Mouse (Mus musculus) kidney, embryonic 16.5 days (tissue): ENCODE measurements around the gene Pde4b. TPM values are rescaled to one million over a fixed set of nuclear protein-coding genes. Genes with fewer than 3 reads are reported as not detected.

Experiments used
- ATAC-seq: fragments of 200-750 bp; cut with Nextera tagmentation; 2 replicates; pipeline ENCODE4 v1.8.0; 2017; ENCODE audit warnings: moderate TSS enrichment; ENCODE audit not compliant: low FRiP score, low TSS enrichment
- H3K27ac ChIP-seq: fragments of 300-500 bp; sonication (generic); 2 replicates; pipeline ENCODE4 v1.5.1; 2014; ENCODE audit warnings: low read length
- H3K27me3 ChIP-seq: fragments of 300-500 bp; sonication (generic); 2 replicates; pipeline ENCODE4 v1.6.1; 2014; ENCODE audit warnings: low read length, control low read depth, mixed read lengths; ENCODE audit not compliant: insufficient read depth
- H3K36me3 ChIP-seq: fragments of 300-500 bp; sonication (generic); 2 replicates; pipeline ENCODE4 v1.6.1; 2014; ENCODE audit warnings: low read length, control low read depth, mixed read lengths; ENCODE audit not compliant: insufficient read depth
- H3K4me1 ChIP-seq: fragments of 300-500 bp; sonication (generic); 2 replicates; pipeline ENCODE4 v1.6.1; 2014; ENCODE audit warnings: low read length, control low read depth, mixed read lengths; ENCODE audit not compliant: insufficient read depth
- H3K4me2 ChIP-seq: fragments of 300-500 bp; sonication (generic); replicated peaks from 2 replicates; pipeline ENCODE4 v1.6.1; 2014; ENCODE audit warnings: low read depth, low read length
- H3K4me3 ChIP-seq: fragments of 300-500 bp; sonication (generic); 2 replicates; pipeline ENCODE4 v1.5.1; 2014; ENCODE audit warnings: mild to moderate bottlenecking, low read length
- H3K9ac ChIP-seq: fragments of 300-500 bp; sonication (generic); replicated peaks from 2 replicates; pipeline ENCODE4 v1.6.1; 2014; ENCODE audit warnings: low read length
- H3K9me3 ChIP-seq: fragments of 300-500 bp; sonication (generic); 2 replicates; pipeline ENCODE4 v1.6.1; 2016; ENCODE audit warnings: low read length, control low read depth
- WGBS: fragments of 180-500 bp; shearing (Covaris S2); extraction: QIAGEN DNeasy Blood & Tissue Kit; methylation state at CpG from one replicate; pipeline ENCODE4 v1.1.7; 2014; 5-methylcytosine and 5-hydroxymethylcytosine counted together
- polyA plus RNA-seq: library from polyadenylated mRNA; unstranded; fragments of >200 nt; fragmentation: Nextera tagmentation; extraction: Ambion mirVana; gene quantifications from 2 replicates; pipeline ENCODE4 v1.2.1, GENCODE M21; 2015

Gene Pde4b
- polyA plus RNA-seq, 1 experiment from 2014 or later = 15.5 TPM

DNA sequence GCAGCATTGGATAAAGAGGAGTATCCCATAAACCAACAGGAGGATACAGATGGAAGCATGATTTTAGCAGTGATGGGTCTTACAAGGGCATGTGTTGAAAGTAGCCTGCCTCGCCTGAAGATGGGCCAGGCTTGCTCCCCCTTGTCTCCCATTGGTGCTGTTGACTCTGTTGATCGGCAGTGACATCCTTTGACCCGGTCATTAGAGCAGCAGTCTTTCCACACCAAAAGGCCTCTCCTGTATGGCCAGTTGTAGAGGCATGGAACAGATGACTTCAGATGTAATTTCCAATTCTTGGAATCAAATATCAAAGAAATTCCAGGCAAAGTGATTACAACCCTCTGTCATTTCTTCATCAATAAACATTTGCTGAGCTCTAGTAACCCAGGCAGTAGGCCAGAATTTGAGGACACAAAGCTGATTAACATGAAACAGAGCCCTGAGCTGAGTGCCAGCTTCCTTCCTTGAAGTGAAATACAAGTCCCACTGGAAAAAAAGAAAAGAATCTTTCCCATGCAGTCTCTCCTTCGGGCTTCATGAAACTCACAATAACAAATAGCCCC, 550.1 kb downstream of the Pde4b start:
- H3K4me3 ChIP-seq = no peak overlapping the region
- ATAC-seq = no peak
- no peak overlapping the region for H3K9ac ChIP-seq
- H3K27me3 ChIP-seq = no peaks in the 10 kb centered on the region
- no peaks in the 10 kb centered on the region for H3K4me1 ChIP-seq
- 72% methylated on average over 4 of the region's 4 CpGs for WGBS
- no peaks in the 10 kb centered on the region for H3K36me3 ChIP-seq
- no peaks in the 10 kb centered on the region for H3K9me3 ChIP-seq
- H3K4me2 ChIP-seq = no peak overlapping the region
- H3K27ac ChIP-seq = no peak overlapping the region

DNA sequence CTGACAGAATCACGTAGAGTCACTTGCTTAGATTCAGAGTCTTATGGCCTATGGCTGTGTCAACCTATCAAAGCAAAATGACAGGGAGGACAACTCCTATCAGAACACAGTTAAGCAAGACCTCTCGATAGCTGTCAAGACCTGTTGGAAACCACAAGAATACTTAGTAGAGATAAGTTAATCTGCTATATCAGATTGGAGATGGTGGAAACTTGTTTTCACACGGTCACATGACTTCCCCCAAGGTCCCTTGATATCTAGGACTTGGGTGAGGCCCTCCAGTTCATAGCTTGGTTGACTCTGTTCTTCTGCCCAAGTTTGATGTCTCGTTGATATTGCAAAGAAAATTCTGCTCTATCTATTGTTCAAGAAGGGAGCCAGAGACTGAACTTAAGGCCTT, 553.6 kb downstream of the Pde4b start:
- H3K27ac ChIP-seq = no peak overlapping the region
- no peak overlapping the region for H3K4me3 ChIP-seq
- H3K27me3 ChIP-seq = no peaks in the 10 kb centered on the region
- no peaks in the 10 kb centered on the region for H3K4me1 ChIP-seq
- no peak overlapping the region for H3K4me2 ChIP-seq
- H3K36me3 ChIP-seq = no peaks in the 10 kb centered on the region
- H3K9ac ChIP-seq = no peak overlapping the region
- no peak for ATAC-seq
- H3K9me3 ChIP-seq = no peaks in the 10 kb centered on the region
- 88% methylated on average over 4 of the region's 4 CpGs for WGBS

DNA sequence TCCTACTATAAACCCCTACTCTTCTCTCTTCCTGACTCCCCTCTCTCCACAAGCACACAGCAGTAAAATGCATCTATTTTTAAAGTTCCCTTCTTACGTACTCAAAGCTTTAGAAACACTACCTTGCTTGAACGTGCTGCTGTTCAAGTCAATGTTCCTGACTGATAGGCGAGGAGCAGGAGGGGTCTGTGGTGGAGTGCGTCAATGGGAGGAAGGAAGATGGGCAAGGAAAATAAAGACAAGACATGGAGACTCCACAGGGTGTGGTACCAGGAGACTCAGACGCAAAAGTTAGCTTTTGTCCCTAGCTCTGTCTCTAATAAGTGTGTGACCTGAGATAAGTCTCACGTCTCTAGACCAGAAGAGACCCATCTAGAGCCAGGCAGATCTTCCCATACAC, 556.7 kb downstream of the Pde4b start:
- no peaks in the 10 kb centered on the region for H3K4me1 ChIP-seq
- no peak overlapping the region for H3K4me2 ChIP-seq
- H3K9ac ChIP-seq = no peak overlapping the region
- H3K9me3 ChIP-seq = no peaks in the 10 kb centered on the region
- no peaks in the 10 kb centered on the region for H3K36me3 ChIP-seq
- H3K4me3 ChIP-seq = no peak overlapping the region
- no peak for ATAC-seq
- H3K27ac ChIP-seq = no peak overlapping the region
- no peaks in the 10 kb centered on the region for H3K27me3 ChIP-seq
- WGBS = 78% methylated on average over 6 of the region's 6 CpGs

DNA sequence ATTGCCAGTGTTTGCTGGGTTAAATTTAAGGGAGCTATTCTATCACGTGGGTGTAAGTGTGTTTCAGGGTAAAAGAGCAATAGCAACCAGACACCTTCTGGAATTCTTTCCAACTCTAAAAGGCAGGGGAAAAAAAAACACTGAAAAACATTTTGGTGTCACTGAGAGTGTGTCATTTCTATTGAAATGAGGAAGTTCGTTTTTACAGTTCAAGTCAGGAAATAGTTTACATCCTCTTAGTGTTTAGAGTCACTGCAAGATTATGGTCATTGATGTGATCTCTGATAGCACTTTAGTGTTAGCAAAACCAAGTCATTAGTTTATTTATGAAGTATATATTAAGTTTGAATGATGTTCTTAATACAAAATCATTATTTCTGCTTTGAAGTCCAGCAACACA, 559.7 kb downstream of the Pde4b start:
- H3K9me3 ChIP-seq = no peaks in the 10 kb centered on the region
- 13% methylated on average over 2 of the region's 2 CpGs for WGBS
- H3K4me2 ChIP-seq = no peak overlapping the region
- no peak overlapping the region for H3K4me3 ChIP-seq
- no peaks in the 10 kb centered on the region for H3K27me3 ChIP-seq
- H3K4me1 ChIP-seq = no peaks in the 10 kb centered on the region
- H3K9ac ChIP-seq = no peak overlapping the region
- H3K36me3 ChIP-seq = no peaks in the 10 kb centered on the region
- H3K27ac ChIP-seq = no peak overlapping the region
- no peak for ATAC-seq

DNA sequence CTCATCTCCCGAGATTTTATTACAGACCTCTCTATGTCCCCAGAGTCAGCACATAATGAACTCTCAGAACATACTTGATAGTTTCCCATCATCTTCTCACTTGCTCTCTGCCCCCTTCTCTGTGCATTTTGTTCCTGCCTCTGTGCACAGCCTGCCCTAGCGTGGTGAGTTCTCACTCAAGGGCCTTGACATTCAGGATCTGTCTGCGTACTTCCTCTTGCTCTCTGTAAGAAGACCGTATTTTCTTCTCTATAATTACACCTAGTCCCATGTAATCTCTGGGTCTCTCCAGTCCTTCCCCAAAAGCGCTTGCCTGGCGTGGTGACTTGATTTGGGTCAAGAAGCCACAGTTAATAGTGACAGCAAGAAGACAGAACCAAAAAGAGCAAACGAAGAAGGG, 568.0 kb downstream of the Pde4b start:
- Histone ChIP-seq H3K27ac (no peak overlapping the region), H3K9me3 (no peaks in the 10 kb centered on the region), H3K4me1 (no peaks in the 10 kb centered on the region), H3K9ac (no peak overlapping the region), H3K4me2 (no peak overlapping the region), H3K36me3 (no peaks in the 10 kb centered on the region), H3K27me3 (no peaks in the 10 kb centered on the region), H3K4me3 (no peak overlapping the region)
- no peak for ATAC-seq
- 79% methylated on average over 7 of the region's 7 CpGs for WGBS

DNA sequence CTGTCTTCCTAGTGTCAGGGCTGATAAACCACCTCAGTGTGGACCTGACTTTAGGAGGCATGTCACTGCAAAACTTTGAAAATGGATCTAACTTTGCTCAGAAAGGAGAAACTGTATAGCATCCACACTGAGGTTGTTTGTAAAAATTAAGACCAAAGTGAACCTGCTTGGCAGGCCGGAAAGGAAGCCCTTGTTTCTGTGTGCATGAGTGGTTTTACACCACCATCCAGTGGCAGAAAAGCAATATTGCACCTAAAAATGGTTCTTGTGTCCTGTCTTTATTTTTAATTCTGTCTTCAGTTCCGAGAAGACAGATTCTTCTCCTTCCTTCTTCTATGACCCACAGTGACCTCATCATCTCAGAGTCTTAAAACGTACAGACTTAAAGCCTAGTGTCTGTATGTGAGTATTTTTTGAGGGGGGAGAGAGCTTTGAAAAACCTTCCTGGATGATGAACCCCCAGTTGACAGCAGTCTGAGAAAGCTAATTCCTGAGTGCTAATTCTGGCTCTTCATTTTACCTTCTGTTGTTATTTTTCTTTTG, 569.2 kb downstream of the Pde4b start:
- 10% methylated on average over 3 of the region's 3 CpGs for WGBS
- no peak overlapping the region for H3K4me2 ChIP-seq
- H3K9ac ChIP-seq = no peak overlapping the region
- H3K9me3 ChIP-seq = no peaks in the 10 kb centered on the region
- no peaks in the 10 kb centered on the region for H3K36me3 ChIP-seq
- no peaks in the 10 kb centered on the region for H3K27me3 ChIP-seq
- no peaks in the 10 kb centered on the region for H3K4me1 ChIP-seq
- no peak overlapping the region for H3K4me3 ChIP-seq
- no peak overlapping the region for H3K27ac ChIP-seq
- ATAC-seq = peak; percentile 59

Other genes starting within 250 kb of the Pde4b start
- gene B020004J07Rik, start 243.5 kb upstream of the Pde4b start, polyA plus RNA-seq = not detected in 2 replicates
- gene C130073F10Rik, start 193.8 kb upstream of the Pde4b start, polyA plus RNA-seq = not detected in 2 replicates
- not detected in 2 replicates for gene Gm12800, start 178.4 kb upstream of the Pde4b start, polyA plus RNA-seq
- gene Gm12794, start 147.1 kb upstream of the Pde4b start, polyA plus RNA-seq = not detected in 2 replicates
- gene Gm12790, start 106.5 kb upstream of the Pde4b start, polyA plus RNA-seq = not detected in 2 replicates
- not detected in 2 replicates for gene Gm12789, start 100.9 kb upstream of the Pde4b start, polyA plus RNA-seq